Mouse (Mus musculus) E14TG2a.4 (cell line): Measurements from ENCODE around the gene Nr1d1.

ENCODE experiments used
- CTCF ChIP-seq: conservative IDR thresholded peaks from 2 replicates; pipeline ENCODE4 v1.5.1; 2014; ENCODE audit warnings: low read length
- POU5F1 ChIP-seq: IDR thresholded peaks from 2 replicates; pipeline ENCODE4 v1.6.1; 2014; ENCODE audit warnings: low read length, borderline replicate concordance

- TF ChIP-seq CTCF: no peak
- no peak for TF ChIP-seq POU5F1
These were observed 7.4 kb downstream of the Nr1d1 start for GRCm38 (mm10) chr11:98767713-98768112.
